Mouse (Mus musculus) G1E-ER4 (cell line): ENCODE measurements around the gene 4930590J08Rik. TPM values are rescaled to one million over a fixed set of nuclear protein-coding genes. Genes with fewer than 3 reads are reported as not detected.

Experiments
- GATA1 ChIP-seq: IDR thresholded peaks from one replicate; pipeline ENCODE4 v1.8.0; 2012; ENCODE audit warnings: low read length, inconsistent platforms
- polyA plus RNA-seq: library from polyadenylated mRNA; stranded (reverse); fragments of >175 nt; gene quantifications from 2 replicates; pipeline ENCODE4 v1.2.3, GENCODE M21; 2012

4930590J08Rik gene
- polyA plus RNA-seq, 1 experiment: not detected

GRCm38 (mm10) chr6:91996072-91996471 is 93.5 kb downstream of the 4930590J08Rik start:
- no peak for TF ChIP-seq GATA1

Other genes starting within 250 kb of the 4930590J08Rik start
- gene Slc6a6, start 218.8 kb upstream of the 4930590J08Rik start, polyA plus RNA-seq: not detected in 2 replicates
- not detected in 2 replicates for gene Grip2, start 75.6 kb upstream of the 4930590J08Rik start, polyA plus RNA-seq
- 11.5 and 13.0 TPM in 2 replicates for gene Ccdc174, start 24.8 kb upstream of the 4930590J08Rik start, polyA plus RNA-seq
- not detected in 2 replicates for gene Fgd5, start 76.1 kb downstream of the 4930590J08Rik start, polyA plus RNA-seq
- gene Nr2c2, start 188.6 kb downstream of the 4930590J08Rik start, polyA plus RNA-seq: 6.3 and 7.3 TPM in 2 replicates